Mouse (Mus musculus): Measurements from ENCODE around the gene Ubr2. TPM values are rescaled to one million over a fixed set of nuclear protein-coding genes. Genes with fewer than 3 reads are reported as not detected.

Gene Ubr2
- polyA plus RNA-seq, 1 experiment from 2014 or later, result 22.5 TPM

GRCm38 (mm10) chr17:46890843-46891594, 119.3 kb downstream of the Ubr2 start:
- peak overlapping the region; percentile 90 for H3K4me2 ChIP-seq (replicated peaks)
- 2% methylated on average over 60 of the region's 64 CpGs for WGBS
- DNase-seq (ENCODE audit: low spot score), result no peak

GRCm38 (mm10) chr17:46890116-46890815, 120.1 kb downstream of the Ubr2 start, which contains the start of gene Tbcc:
Tbcc (plus strand) TSS chr17:46890684.
- ATAC-seq (ENCODE audit: low FRiP score) (peak; percentile 95), DNase-seq (ENCODE audit: low spot score) (peak; percentile 98)
- Histone ChIP-seq H3K27me3 (ENCODE audit: control insufficient read depth, insufficient read depth, low read length) (no peaks in the 10 kb centered on the region), H3K9me3 (ENCODE audit: control insufficient read depth, low read length) (no peaks in the 10 kb centered on the region), H3K4me2 (replicated peaks) (peak within 1 kb of the TSS; percentile 90), H3K9ac (peak within 1 kb of the TSS; percentile 96), H3K27ac (peak within 1 kb of the TSS; percentile 98), H3K36me3 (replicated peaks; ENCODE audit: control insufficient read depth, insufficient read depth) (no peaks in the 10 kb centered on the region; the same call in 1 of the 2 replicates), H3K4me3 (replicated peaks; ENCODE audit: low read length) (peak within 1 kb of the TSS; percentile 97), H3K4me1 (replicated peaks; ENCODE audit: control insufficient read depth, insufficient read depth, low read length) (peaks cover 32% of the 10 kb centered on the region)
- WGBS, result under 1% methylated on average over 39 of the region's 40 CpGs

More at GRCm38 (mm10) chr17:46890843-46891594, 119.3 kb downstream of the Ubr2 start:
- Histone ChIP-seq H3K27ac (peak overlapping the region; percentile 92), H3K36me3 (replicated peaks; ENCODE audit: control insufficient read depth, insufficient read depth) (no peaks in the 10 kb centered on the region; the same call in 1 of the 2 replicates), H3K27me3 (ENCODE audit: control insufficient read depth, insufficient read depth, low read length) (no peaks in the 10 kb centered on the region), H3K9me3 (ENCODE audit: control insufficient read depth, low read length) (no peaks in the 10 kb centered on the region), H3K9ac (peak overlapping the region; percentile 96), H3K4me3 (replicated peaks; ENCODE audit: low read length) (peak overlapping the region; percentile 97), H3K4me1 (replicated peaks; ENCODE audit: control insufficient read depth, insufficient read depth, low read length) (peaks cover 32% of the 10 kb centered on the region)
- peak; percentile 1 for ATAC-seq (ENCODE audit: low FRiP score)

- Histone ChIP-seq H3K4me1 (replicated peaks; ENCODE audit: control insufficient read depth, insufficient read depth, low read length) (peaks cover 32% of the 10 kb centered on the region), H3K27me3 (ENCODE audit: control insufficient read depth, insufficient read depth, low read length) (no peaks in the 10 kb centered on the region), H3K9ac (peak overlapping the region; percentile 83), H3K9me3 (ENCODE audit: control insufficient read depth, low read length) (no peaks in the 10 kb centered on the region), H3K27ac (peak overlapping the region; percentile 98), H3K4me2 (replicated peaks) (peak overlapping the region; percentile 76), H3K4me3 (replicated peaks; ENCODE audit: low read length) (peak overlapping the region; percentile 97), H3K36me3 (replicated peaks; ENCODE audit: control insufficient read depth, insufficient read depth) (no peaks in the 10 kb centered on the region; the same call in 1 of the 2 replicates)
- ATAC-seq (ENCODE audit: low FRiP score), result peak; percentile 55
- WGBS, result under 1% methylated on average over 44 of the region's 44 CpGs
- peak; percentile 71 for DNase-seq (ENCODE audit: low spot score)
Observed at GRCm38 (mm10) chr17:46889450-46890084, 120.8 kb downstream of the Ubr2 start.

GRCm38 (mm10) chr17:46888511-46889212, 121.7 kb downstream of the Ubr2 start:
- Histone ChIP-seq H3K9me3 (ENCODE audit: control insufficient read depth, low read length) (no peaks in the 10 kb centered on the region), H3K27me3 (ENCODE audit: control insufficient read depth, insufficient read depth, low read length) (no peaks in the 10 kb centered on the region), H3K4me3 (replicated peaks; ENCODE audit: low read length) (peak overlapping the region; percentile 97), H3K4me1 (replicated peaks; ENCODE audit: control insufficient read depth, insufficient read depth, low read length) (peaks cover 32% of the 10 kb centered on the region), H3K27ac (peak overlapping the region; percentile 98), H3K36me3 (replicated peaks; ENCODE audit: control insufficient read depth, insufficient read depth) (no peaks in the 10 kb centered on the region; the same call in 1 of the 2 replicates), H3K9ac (peak overlapping the region; percentile 83), H3K4me2 (replicated peaks) (peak overlapping the region; percentile 76)
- DNase-seq (ENCODE audit: low spot score) (peak; percentile 52), ATAC-seq (ENCODE audit: low FRiP score) (no peak)
- WGBS, result 34% methylated on average over 16 of the region's 16 CpGs

GRCm38 (mm10) chr17:46885910-46886643, 124.3 kb downstream of the Ubr2 start:
- whole genome bisulfite sequencing, result 54% methylated on average over 17 of the region's 17 CpGs
- no peak overlapping the region for H3K4me2 ChIP-seq (replicated peaks)
- no peak overlapping the region for H3K27ac ChIP-seq
- peaks cover 10% of the 10 kb centered on the region for H3K4me1 ChIP-seq (replicated peaks; ENCODE audit: control insufficient read depth, insufficient read depth, low read length)
- no peaks in the 10 kb centered on the region for H3K27me3 ChIP-seq (ENCODE audit: control insufficient read depth, insufficient read depth, low read length)
- no peaks in the 10 kb centered on the region for H3K9me3 ChIP-seq (ENCODE audit: control insufficient read depth, low read length)
- DNase-seq (ENCODE audit: low spot score) (no peak), ATAC-seq (ENCODE audit: low FRiP score) (no peak)
- H3K4me3 ChIP-seq (replicated peaks; ENCODE audit: low read length), result no peak overlapping the region
- no peaks in the 10 kb centered on the region for H3K36me3 ChIP-seq (replicated peaks; ENCODE audit: control insufficient read depth, insufficient read depth)
- H3K9ac ChIP-seq, result peak overlapping the region; percentile 29; the same call in 1 of the 2 replicates

GRCm38 (mm10) chr17:46885218-46885909, 125.0 kb downstream of the Ubr2 start:
- Histone ChIP-seq H3K4me2 (replicated peaks) (no peak overlapping the region), H3K27ac (no peak overlapping the region), H3K27me3 (ENCODE audit: control insufficient read depth, insufficient read depth, low read length) (no peaks in the 10 kb centered on the region), H3K36me3 (replicated peaks; ENCODE audit: control insufficient read depth, insufficient read depth) (no peaks in the 10 kb centered on the region), H3K4me1 (replicated peaks; ENCODE audit: control insufficient read depth, insufficient read depth, low read length) (peaks cover 10% of the 10 kb centered on the region), H3K4me3 (replicated peaks; ENCODE audit: low read length) (no peak overlapping the region), H3K9me3 (ENCODE audit: control insufficient read depth, low read length) (no peaks in the 10 kb centered on the region), H3K9ac (no peak overlapping the region)
- 86% methylated on average over 11 of the region's 11 CpGs for WGBS
- DNase-seq (ENCODE audit: low spot score), result no peak
- ATAC-seq (ENCODE audit: low FRiP score), result no peak

GRCm38 (mm10) chr17:46884766-46885165, 125.6 kb downstream of the Ubr2 start:
- H3K4me2 ChIP-seq (replicated peaks), result no peak overlapping the region
- peaks cover 15% of the 10 kb centered on the region for H3K4me1 ChIP-seq (replicated peaks; ENCODE audit: control insufficient read depth, insufficient read depth, low read length)
- H3K9me3 ChIP-seq (ENCODE audit: control insufficient read depth, low read length), result no peaks in the 10 kb centered on the region
- H3K27me3 ChIP-seq (ENCODE audit: control insufficient read depth, insufficient read depth, low read length), result no peaks in the 10 kb centered on the region
- no peaks in the 10 kb centered on the region for H3K36me3 ChIP-seq (replicated peaks; ENCODE audit: control insufficient read depth, insufficient read depth)
- no peak overlapping the region for H3K4me3 ChIP-seq (replicated peaks; ENCODE audit: low read length)
- WGBS, result 93% methylated on average over 6 of the region's 6 CpGs
- no peak for ATAC-seq (ENCODE audit: low FRiP score)
- H3K27ac ChIP-seq, result no peak overlapping the region
- DNase-seq (ENCODE audit: low spot score), result no peak
- no peak overlapping the region for H3K9ac ChIP-seq

GRCm38 (mm10) chr17:46883107-46883506, 127.2 kb downstream of the Ubr2 start:
- H3K4me1 ChIP-seq (replicated peaks; ENCODE audit: control insufficient read depth, insufficient read depth, low read length), result 0 out of 2 replicates have a peak, but pooled peaks cover 8% of the 10 kb centered on the region
- H3K36me3 ChIP-seq (replicated peaks; ENCODE audit: control insufficient read depth, insufficient read depth), result no peaks in the 10 kb centered on the region
- no peak overlapping the region for H3K27ac ChIP-seq
- H3K27me3 ChIP-seq (ENCODE audit: control insufficient read depth, insufficient read depth, low read length), result no peaks in the 10 kb centered on the region
- no peak overlapping the region for H3K4me2 ChIP-seq (replicated peaks)
- WGBS, result 90% methylated on average over 9 of the region's 9 CpGs
- no peak overlapping the region for H3K9ac ChIP-seq
- no peaks in the 10 kb centered on the region for H3K9me3 ChIP-seq (ENCODE audit: control insufficient read depth, low read length)
- no peak overlapping the region for H3K4me3 ChIP-seq (replicated peaks; ENCODE audit: low read length)
- no peak for DNase-seq (ENCODE audit: low spot score)
- ATAC-seq (ENCODE audit: low FRiP score), result no peak

All from hindbrain, embryonic 14.5 days (tissue).